Mouse (Mus musculus): ENCODE measurements around the gene Gsta1. TPM values are rescaled to one million over a fixed set of nuclear protein-coding genes. Genes with fewer than 3 reads are reported as not detected.
"Not testable (repeated sequence)": the region's sequence is repeated elsewhere in the genome, so short reads cannot be mapped to it uniquely, and the experiment has no call there.

The Gsta1 gene
- polyA plus RNA-seq (2011; ENCODE audit: insufficient read depth, insufficient read length, low replicate concordance, missing spikeins): not detected in 2 replicates

GRCm38 (mm10) chr9:78230461-78230860 lies at the start of gene Gsta1:
TSS of gene Gsta1 (plus strand) at chr9:78230656.
- H3K27ac ChIP-seq (ENCODE audit: control insufficient read depth, insufficient read depth, low read depth, low read length, poor library complexity); H3K4me1 ChIP-seq (ENCODE audit: control insufficient read depth, insufficient read depth, low read length); H3K4me3 ChIP-seq (replicated peaks; ENCODE audit: control insufficient read depth, low read depth, low read length): not testable (repeated sequence)
- 59% methylated on average over 3 of the region's 3 CpGs for WGBS

- 88% methylated on average over 4 of the region's 7 CpGs for WGBS
- not testable (repeated sequence) for H3K4me3 ChIP-seq (replicated peaks; ENCODE audit: control insufficient read depth, low read depth, low read length); H3K27ac ChIP-seq (ENCODE audit: control insufficient read depth, insufficient read depth, low read depth, low read length, poor library complexity); H3K4me1 ChIP-seq (ENCODE audit: control insufficient read depth, insufficient read depth, low read length)
These were observed 48.0 kb upstream of the Gsta1 start, which contains the start of gene Gsta4 for GRCm38 (mm10) chr9:78182474-78182873. TSS of gene Gsta4 (plus strand) at chr9:78182774.

GRCm38 (mm10) chr9:78185686-78186085 lies 44.8 kb upstream of the Gsta1 start:
- H3K4me1 ChIP-seq (ENCODE audit: control insufficient read depth, insufficient read depth, low read length): no peaks in the 10 kb centered on the region
- TF ChIP-seq CTCF (IDR thresholded peaks at IDR 0.05; ENCODE audit: control insufficient read depth, insufficient read depth, low read length) (no peak), POLR2A (IDR thresholded peaks at IDR 0.05; ENCODE audit: borderline replicate concordance, control insufficient read depth, low read depth, low read length) (no peak)
- no peak overlapping the region for H3K4me3 ChIP-seq (replicated peaks; ENCODE audit: control insufficient read depth, low read depth, low read length)
- no peak overlapping the region for H3K27ac ChIP-seq (ENCODE audit: control insufficient read depth, insufficient read depth, low read depth, low read length, poor library complexity)
- 87% methylated on average over 9 of the region's 9 CpGs for WGBS

GRCm38 (mm10) chr9:78188910-78189309 lies 41.5 kb upstream of the Gsta1 start:
- Histone ChIP-seq H3K27ac (ENCODE audit: control insufficient read depth, insufficient read depth, low read depth, low read length, poor library complexity) (no peak overlapping the region), H3K4me3 (replicated peaks; ENCODE audit: control insufficient read depth, low read depth, low read length) (no peak overlapping the region), H3K4me1 (ENCODE audit: control insufficient read depth, insufficient read depth, low read length) (no peaks in the 10 kb centered on the region)
- no peak for TF ChIP-seq CTCF (IDR thresholded peaks at IDR 0.05; ENCODE audit: control insufficient read depth, insufficient read depth, low read length)
- TF ChIP-seq POLR2A (IDR thresholded peaks at IDR 0.05; ENCODE audit: borderline replicate concordance, control insufficient read depth, low read depth, low read length): no peak
- WGBS: 66% methylated on average over 8 of the region's 8 CpGs

GRCm38 (mm10) chr9:78190651-78191634 lies 39.5 kb upstream of the Gsta1 start:
- TF ChIP-seq POLR2A (IDR thresholded peaks at IDR 0.05; ENCODE audit: borderline replicate concordance, control insufficient read depth, low read depth, low read length): no peak
- no peak for TF ChIP-seq CTCF (IDR thresholded peaks at IDR 0.05; ENCODE audit: control insufficient read depth, insufficient read depth, low read length)
- no peak overlapping the region for H3K27ac ChIP-seq (ENCODE audit: control insufficient read depth, insufficient read depth, low read depth, low read length, poor library complexity)
- H3K4me3 ChIP-seq (replicated peaks; ENCODE audit: control insufficient read depth, low read depth, low read length): no peak overlapping the region
- H3K4me1 ChIP-seq (ENCODE audit: control insufficient read depth, insufficient read depth, low read length): no peaks in the 10 kb centered on the region
- 20% methylated on average over 19 of the region's 19 CpGs for WGBS

- TF ChIP-seq CTCF (IDR thresholded peaks at IDR 0.05; ENCODE audit: control insufficient read depth, insufficient read depth, low read length): no peak
- no peak for TF ChIP-seq POLR2A (IDR thresholded peaks at IDR 0.05; ENCODE audit: borderline replicate concordance, control insufficient read depth, low read depth, low read length)
- under 1% methylated on average over 18 of the region's 18 CpGs for WGBS
- Histone ChIP-seq H3K27ac (ENCODE audit: control insufficient read depth, insufficient read depth, low read depth, low read length, poor library complexity) (no peak overlapping the region), H3K4me1 (ENCODE audit: control insufficient read depth, insufficient read depth, low read length) (no peaks in the 10 kb centered on the region), H3K4me3 (replicated peaks; ENCODE audit: control insufficient read depth, low read depth, low read length) (peak overlapping the region; percentile 59)
These were observed 38.7 kb upstream of the Gsta1 start for GRCm38 (mm10) chr9:78191736-78192135.

GRCm38 (mm10) chr9:78193902-78194597 lies 36.4 kb upstream of the Gsta1 start:
- H3K4me3 ChIP-seq (replicated peaks; ENCODE audit: control insufficient read depth, low read depth, low read length): no peak overlapping the region
- WGBS: 34% methylated on average over 9 of the region's 9 CpGs
- no peak for TF ChIP-seq CTCF (IDR thresholded peaks at IDR 0.05; ENCODE audit: control insufficient read depth, insufficient read depth, low read length)
- no peak overlapping the region for H3K27ac ChIP-seq (ENCODE audit: control insufficient read depth, insufficient read depth, low read depth, low read length, poor library complexity)
- no peaks in the 10 kb centered on the region for H3K4me1 ChIP-seq (ENCODE audit: control insufficient read depth, insufficient read depth, low read length)

- 78% methylated on average over 11 of the region's 11 CpGs for WGBS
- TF ChIP-seq POLR2A (IDR thresholded peaks at IDR 0.05; ENCODE audit: borderline replicate concordance, control insufficient read depth, low read depth, low read length) (no peak), CTCF (IDR thresholded peaks at IDR 0.05; ENCODE audit: control insufficient read depth, insufficient read depth, low read length) (no peak)
- no peak overlapping the region for H3K4me3 ChIP-seq (replicated peaks; ENCODE audit: control insufficient read depth, low read depth, low read length)
- no peaks in the 10 kb centered on the region for H3K4me1 ChIP-seq (ENCODE audit: control insufficient read depth, insufficient read depth, low read length)
- H3K27ac ChIP-seq (ENCODE audit: control insufficient read depth, insufficient read depth, low read depth, low read length, poor library complexity): no peak overlapping the region
These were observed 35.4 kb upstream of the Gsta1 start for GRCm38 (mm10) chr9:78195034-78195433.

Measured in bone marrow, adult 2 months (tissue).